Mouse (Mus musculus) kidney, postnatal 4 days (tissue): ENCODE measurements around the gene Snx13.

ENCODE experiments used
- DNase-seq, 2 experiments: peaks; one replicate each; pipeline ENCODE4 v3.0.0; 2021; ENCODE audit warnings: mixed read lengths in 2 of 2

The Snx13 gene

GRCm38 (mm10) chr12:35191698-35192425, 144.9 kb downstream of the Snx13 start:
- DNase-seq, result peak; percentile 85 to 88

DNA sequence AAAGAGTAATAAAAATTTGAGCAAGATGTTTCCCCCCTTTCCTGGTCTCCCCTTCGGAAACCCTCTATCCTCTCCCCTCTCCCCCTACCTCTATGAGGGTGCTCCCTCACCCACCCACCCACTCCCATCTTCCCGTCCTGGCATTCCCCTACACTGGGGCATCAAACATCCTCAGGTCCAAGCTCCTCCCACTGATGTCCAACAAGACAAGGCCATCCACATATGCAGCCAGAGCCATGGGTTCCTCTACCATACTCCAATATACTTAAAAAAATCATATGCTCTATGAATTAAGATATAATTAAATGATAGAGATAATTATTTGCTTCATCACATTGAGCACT, 145.4 kb downstream of the Snx13 start:
- no peak for DNase-seq
